Comparison of ENCODE assay signal across 11 mouse cellular contexts in genomic region chr9:61965987-61966386, GRCm38 (mm10). TPM values are rescaled to one million over a fixed set of nuclear protein-coding genes. Genes with fewer than 3 reads are reported as not detected.
DNase-seq lines count a peak whose midpoint lies in the region; ATAC-seq and TF ChIP-seq lines count a peak whose summit lies in the region.
"Had no signal": no experiment of that assay in that cellular context is flagged by ENCODE, and none has a peak within 500 bp of the region (broad histone marks: within the 10 kb centered on the region; RNA-seq: fewer than 3 reads in every experiment).

No protein-coding gene starts in this region.

- DNase-seq in heart, postnatal 0 days (ENCODE audit: low spot score): no peak
- no peak for DNase-seq in heart, adult 9 months (ENCODE audit: low spot score in 2 of 2)
- no peak for DNase-seq in liver, embryonic 13.5 days
- no peak for DNase-seq in liver, embryonic 11.5 days (ENCODE audit: low spot score)
- no peak for DNase-seq in ES-E14 (ENCODE audit: low read depth, low spot score)
- no peak for DNase-seq in thymus, adult 2 months

- H3K4me3 ChIP-seq in heart, postnatal 0 days (ENCODE audit: low read depth, low read length): no peak overlapping the region
- H3K4me3 ChIP-seq in liver, embryonic 13.5 days (replicated peaks): no peak overlapping the region
- no peak overlapping the region for H3K4me3 ChIP-seq in liver, embryonic 11.5 days (ENCODE audit: low read depth, low read length)
- H3K4me3 ChIP-seq in ES-E14 (ENCODE audit: insufficient read depth in 1 of 2, low read depth in 1 of 2, low read length in 2 of 2, poor library complexity in 1 of 2, severe bottlenecking in 1 of 2): no peak overlapping the region
- no peak overlapping the region for H3K4me3 ChIP-seq in macrophage (ENCODE audit: inconsistent target)
- no peak overlapping the region for H3K4me3 ChIP-seq in thymus, adult 2 months (ENCODE audit: control insufficient read depth, insufficient read depth, low read length)
- H3K4me3 ChIP-seq: heart, embryonic 10.5 days; neural tube, embryonic 15.5 days had no signal

- H3K27me3 ChIP-seq in heart, postnatal 0 days (ENCODE audit: control insufficient read depth, insufficient read depth, low read length): 0 out of 2 replicates have a peak, but pooled peaks cover 4% of the 10 kb centered on the region
- H3K27me3 ChIP-seq in liver, embryonic 13.5 days: peaks cover under 1% of the 10 kb centered on the region; the same call in 1 of the 2 replicates
- H3K27me3 ChIP-seq in liver, embryonic 11.5 days (replicated peaks; ENCODE audit: control insufficient read depth, insufficient read depth, low read length): no peaks in the 10 kb centered on the region
- no peaks in the 10 kb centered on the region for H3K27me3 ChIP-seq in thymus, adult 2 months (ENCODE audit: control insufficient read depth, insufficient read depth, low read length)
- H3K27me3 ChIP-seq: neural tube, embryonic 15.5 days had no signal

- no peak overlapping the region for H3K27ac ChIP-seq in heart, postnatal 0 days (ENCODE audit: low read depth)
- H3K27ac ChIP-seq in liver, embryonic 13.5 days: no peak overlapping the region
- no peak overlapping the region for H3K27ac ChIP-seq in liver, embryonic 11.5 days (ENCODE audit: low read depth, low read length)
- H3K27ac ChIP-seq in ES-E14 (ENCODE audit: insufficient read depth, low read depth, low read length, poor library complexity, severe bottlenecking) (no peak overlapping the region), macrophage (peak overlapping the region; percentile 96)
- no peak overlapping the region for H3K27ac ChIP-seq in thymus, adult 2 months (ENCODE audit: control insufficient read depth, insufficient read depth, low read length)
- H3K27ac ChIP-seq: heart, embryonic 10.5 days; liver, embryonic 14.5 days had no signal

- WGBS in heart, postnatal 0 days: 71% methylated on average over 7 of the region's 7 CpGs
- WGBS in liver, embryonic 13.5 days (ENCODE audit: insufficient replicate concordance): 78% methylated on average over 7 of the region's 7 CpGs
- WGBS in liver, embryonic 11.5 days: 87% methylated on average over 7 of the region's 7 CpGs
- 48% methylated on average over 3 of the region's 7 CpGs for WGBS in macrophage (ENCODE audit: missing documents)
- WGBS in thymus, adult 2 months: 78% methylated on average over 7 of the region's 7 CpGs

- in situ Hi-C loops in ES-E14 (cut with MboI; ENCODE audit: low sequenced_read_pairs in 2 of 2, unreplicated experiment in 2 of 2): loop anchor here in 1 of 2 experiments (25.0 kb wide), 1 partner anchor 271 kb away; no protein-coding TSS in a partner anchor

- TF ChIP-seq EP300 in heart, postnatal 0 days (IDR thresholded peaks at IDR 0.05; ENCODE audit: low read depth): no peak

- TF ChIP-seq POLR2A in thymus, adult 2 months (IDR thresholded peaks at IDR 0.05; ENCODE audit: control insufficient read depth, extremely low read depth, insufficient read depth, low read length, poor library complexity): no peak

- no peaks in the 10 kb centered on the region for H3K79me2 ChIP-seq in macrophage (ENCODE audit: inconsistent target)

- no peak overlapping the region for H3K9ac ChIP-seq in heart, postnatal 0 days (replicated peaks; ENCODE audit: low read depth, low read length)
- no peak overlapping the region for H3K9ac ChIP-seq in liver, embryonic 13.5 days
- H3K9ac ChIP-seq in liver, embryonic 11.5 days (ENCODE audit: low read depth, low read length): no peak overlapping the region
- 0 out of 2 replicates have a peak overlapping the region, but pooled peaks have one; percentile 15 for H3K9ac ChIP-seq in ES-E14 (ENCODE audit: insufficient read depth, low read depth, low read length, poor library complexity, severe bottlenecking)
- H3K9ac ChIP-seq: liver, embryonic 14.5 days; lung, embryonic 14.5 days; neural tube, embryonic 15.5 days had no signal

- H3K4me1 ChIP-seq in heart, postnatal 0 days (ENCODE audit: control insufficient read depth, insufficient read depth): 0 out of 2 replicates have a peak, but pooled peaks cover 4% of the 10 kb centered on the region
- peaks cover 24% of the 10 kb centered on the region for H3K4me1 ChIP-seq in liver, embryonic 13.5 days (replicated peaks)
- H3K4me1 ChIP-seq in liver, embryonic 11.5 days (replicated peaks; ENCODE audit: control insufficient read depth, insufficient read depth, low read length): peaks cover under 1% of the 10 kb centered on the region; the same call in 1 of the 2 replicates
- H3K4me1 ChIP-seq in ES-E14 (ENCODE audit: control insufficient read depth in 2 of 2, insufficient read depth in 2 of 2, low read length in 2 of 2, poor library complexity in 1 of 2): peaks cover 0 to 2% of the 10 kb centered on the region in 2 experiments; a peak in 1 of 4 replicates
- H3K4me1 ChIP-seq in thymus, adult 2 months (replicated peaks; ENCODE audit: control insufficient read depth, insufficient read depth, low read length): peaks cover 33% of the 10 kb centered on the region

- H3K4me2 ChIP-seq in heart, postnatal 0 days (ENCODE audit: low read depth, low read length): no peak overlapping the region
- H3K4me2 ChIP-seq in liver, embryonic 13.5 days: no peak overlapping the region
- no peak overlapping the region for H3K4me2 ChIP-seq in liver, embryonic 11.5 days
- H3K4me2 ChIP-seq: lung, embryonic 14.5 days; neural tube, embryonic 15.5 days had no signal

- H3K9me3 ChIP-seq in heart, postnatal 0 days (replicated peaks; ENCODE audit: control insufficient read depth, low read length): no peaks in the 10 kb centered on the region
- no peaks in the 10 kb centered on the region for H3K9me3 ChIP-seq in liver, embryonic 13.5 days (replicated peaks)
- H3K9me3 ChIP-seq in liver, embryonic 11.5 days (ENCODE audit: control insufficient read depth, low read length): no peaks in the 10 kb centered on the region
- no peaks in the 10 kb centered on the region for H3K9me3 ChIP-seq in ES-E14 (ENCODE audit: control insufficient read depth, insufficient read depth, low read depth, low read length)
- H3K9me3 ChIP-seq: heart, embryonic 10.5 days; neural tube, embryonic 15.5 days had no signal

- ATAC-seq in heart, postnatal 0 days (ENCODE audit: insufficient read depth, low read depth): peak; percentile 47
- ATAC-seq in liver, embryonic 13.5 days (ENCODE audit: low read depth): peak; percentile 14; the same call in 1 of the 2 replicates
- ATAC-seq in liver, embryonic 11.5 days (replicated peaks; ENCODE audit: low FRiP score): no peak

- no peak for TF ChIP-seq CTCF in heart, postnatal 0 days (IDR thresholded peaks at IDR 0.05; ENCODE audit: low read depth)
- TF ChIP-seq CTCF in thymus, adult 2 months (IDR thresholded peaks at IDR 0.05; ENCODE audit: borderline replicate concordance, control insufficient read depth, extremely low read depth, insufficient read depth, low read length, poor library complexity): no peak

- no peaks in the 10 kb centered on the region for H3K36me3 ChIP-seq in heart, postnatal 0 days (replicated peaks; ENCODE audit: control insufficient read depth, insufficient read depth, low read length)
- H3K36me3 ChIP-seq in liver, embryonic 13.5 days: no peaks in the 10 kb centered on the region
- H3K36me3 ChIP-seq in liver, embryonic 11.5 days (ENCODE audit: control insufficient read depth, insufficient read depth, low read length): no peaks in the 10 kb centered on the region
- H3K36me3 ChIP-seq in ES-E14 (ENCODE audit: control insufficient read depth, insufficient read depth, low read length, poor library complexity, severe bottlenecking): no peaks in the 10 kb centered on the region
- no peaks in the 10 kb centered on the region for H3K36me3 ChIP-seq in macrophage (ENCODE audit: inconsistent target)
- no peaks in the 10 kb centered on the region for H3K36me3 ChIP-seq in thymus, adult 2 months (ENCODE audit: control insufficient read depth, insufficient read depth, low read length)
- H3K36me3 ChIP-seq: heart, embryonic 10.5 days; neural tube, embryonic 15.5 days had no signal

TF ChIP-seq in ES-E14, 5 proteins besides CTCF, POLR2A, EP300 and RAD21:
- TF ChIP-seq HCFC1 (IDR thresholded peaks at IDR 0.05; ENCODE audit: borderline replicate concordance, insufficient read depth, low read length) (no peak), ZNF384 (IDR thresholded peaks at IDR 0.05; ENCODE audit: low read depth, low read length) (no peak), ZC3H11A (IDR thresholded peaks at IDR 0.05; ENCODE audit: borderline replicate concordance, low read depth, low read length) (no peak), MAFK (IDR thresholded peaks at IDR 0.05; ENCODE audit: insufficient read depth, low read depth, low read length) (no peak), CHD2 (IDR thresholded peaks at IDR 0.05; ENCODE audit: low read depth, low read length) (no peak)
TF ChIP-seq in ES-E14: peak in this region for 0.

RNA-seq across cellular contexts. Expression of gene Kif23, which starts 19.4 kb away (rescaled TPM):
- total RNA-seq in heart, postnatal 0 days (2014; rRNA removed; ENCODE audit: low replicate concordance): 9.9 and 17.9 TPM in 2 replicates
- 17.2 and 17.6 TPM in 2 replicates for polyA plus RNA-seq in heart, postnatal 0 days (2015; fragmentation: Nextera tagmentation; extraction: Ambion mirVana)
- 69.3 and 83.8 TPM in 2 replicates for polyA plus RNA-seq in liver, embryonic 13.5 days (2015; fragmentation: Nextera tagmentation; extraction: Ambion mirVana)
- 85.1 and 93.8 TPM in 2 replicates for polyA plus RNA-seq in liver, embryonic 11.5 days (2014; fragmentation: Nextera tagmentation; extraction: Ambion mirVana)
- total RNA-seq in ES-E14 (2012; rRNA removed): 84.3 and 87.1 TPM in 2 replicates
- 100 to 1,000 TPM in 3 of 26 experiments, 10 to 100 TPM in 13, 1 to 10 TPM in 10; 1.9 to 170 (median 15.8) TPM for total RNA-seq in macrophage (2018; cell fraction: chromatin; rRNA removed)
- 10 to 100 TPM in 12 of 26 experiments, 1 to 10 TPM in 14; 5.1 to 45.3 (median 8.1) TPM for total RNA-seq in macrophage (2018; cell fraction: cytosol; rRNA removed)
- total RNA-seq in macrophage (2018; cell fraction: nucleus; rRNA removed): 100 to 1,000 TPM in 1 of 26 experiments, 10 to 100 TPM in 14, 1 to 10 TPM in 11; 3.7 to 116 (median 11.9) TPM
- 20.8 to 75.1 TPM (median 22.7 TPM) in 3 replicates for polyA plus RNA-seq in macrophage (2018)
- 28.4 and 33.1 TPM in 2 replicates for polyA plus RNA-seq in thymus, adult 2 months (2012; rRNA removed)

RNA-seq across cellular contexts. Expression of gene Rplp1, which starts 51.6 kb away (rescaled TPM):
- 4,531 and 5,254 TPM in 2 replicates for total RNA-seq in heart, postnatal 0 days (2014; rRNA removed; ENCODE audit: low replicate concordance)
- 891 and 953 TPM in 2 replicates for polyA plus RNA-seq in heart, postnatal 0 days (2015; fragmentation: Nextera tagmentation; extraction: Ambion mirVana)
- polyA plus RNA-seq in liver, embryonic 13.5 days (2015; fragmentation: Nextera tagmentation; extraction: Ambion mirVana): 1,198 and 1,374 TPM in 2 replicates
- 1,876 and 2,139 TPM in 2 replicates for polyA plus RNA-seq in liver, embryonic 11.5 days (2014; fragmentation: Nextera tagmentation; extraction: Ambion mirVana)
- total RNA-seq in ES-E14 (2012; rRNA removed): 9,468 and 9,830 TPM in 2 replicates
- 100 to 1,000 TPM in 1 of 26 experiments, 10 to 100 TPM in 25; 12.6 to 533 (median 36.3) TPM for total RNA-seq in macrophage (2018; cell fraction: chromatin; rRNA removed)
- 1,000 to 10,000 TPM; 1,300 to 3,183 (median 2,016) TPM for total RNA-seq in macrophage (2018; cell fraction: cytosol; rRNA removed)
- total RNA-seq in macrophage (2018; cell fraction: nucleus; rRNA removed): 100 to 1,000 TPM; 166 to 510 (median 338) TPM
- polyA plus RNA-seq in macrophage (2018): 1,141 to 4,325 TPM (median 4,017 TPM) in 3 replicates
- polyA plus RNA-seq in thymus, adult 2 months (2012; rRNA removed): 8,905 and 10,824 TPM in 2 replicates
